Mouse (Mus musculus) spleen, adult 2 months (tissue): ENCODE results near the gene Tns4. TPM values are rescaled to one million over a fixed set of nuclear protein-coding genes. Genes with fewer than 3 reads are reported as not detected.

ENCODE experiments used
- DNase-seq, 2 experiments: peaks; one replicate each; pipeline versions ENCODE4 v3.0.0 to v3.0.0-alpha.2; 2012 to 2021; ENCODE audit warnings: low spot score in 2 of 2, low read depth in 1 of 2
- H3K27ac ChIP-seq: fragments of 200-500 bp; 2 replicates; pipeline ENCODE4 v1.5.1; 2012; ENCODE audit warnings: low read length, inconsistent platforms; ENCODE audit not compliant: insufficient read depth
- H3K27me3 ChIP-seq: fragments of 200-500 bp; 2 replicates; pipeline ENCODE4 v1.6.1; 2012; ENCODE audit warnings: mild to moderate bottlenecking, moderate library complexity, low read length, inconsistent platforms; ENCODE audit not compliant: control insufficient read depth, insufficient read depth
- H3K36me3 ChIP-seq: fragments of 200-500 bp; 2 replicates; pipeline ENCODE4 v1.6.1; 2012; ENCODE audit warnings: mild to moderate bottlenecking, low read length, inconsistent platforms; ENCODE audit not compliant: control insufficient read depth, insufficient read depth
- H3K4me1 ChIP-seq: fragments of 200-500 bp; 2 replicates; pipeline ENCODE4 v1.6.1; 2011; ENCODE audit warnings: inconsistent platforms; ENCODE audit not compliant: control insufficient read depth, insufficient read depth, insufficient read length
- H3K4me3 ChIP-seq: fragments of 200-500 bp; 2 replicates; pipeline ENCODE4 v1.5.1; 2011; ENCODE audit warnings: mild to moderate bottlenecking, inconsistent platforms; ENCODE audit not compliant: insufficient read depth, insufficient read length; ENCODE audit errors: extremely low read depth
- CTCF ChIP-seq: fragments of 200-500 bp; IDR thresholded peaks from 2 replicates; pipeline ENCODE4 v1.5.1; 2011; ENCODE audit warnings: mild to moderate bottlenecking, inconsistent platforms; ENCODE audit not compliant: insufficient read depth, insufficient read length, insufficient replicate concordance; ENCODE audit errors: extremely low read depth
- POLR2A ChIP-seq: fragments of 200-500 bp; IDR thresholded peaks from 2 replicates; pipeline ENCODE4 v1.6.1; 2011; ENCODE audit warnings: low read depth, low read length, inconsistent platforms
- WGBS: fragments of 180-500 bp; shearing (Covaris S2); methylation state at CpG from one replicate; pipeline ENCODE4 v1.1.7; 2018; 5-methylcytosine and 5-hydroxymethylcytosine counted together
- polyA plus RNA-seq: library from polyadenylated mRNA; depleted of rRNA; stranded (reverse); fragments of >200 nt; gene quantifications from 2 replicates; pipeline ENCODE4 v1.2.3, GENCODE M21; 2012

Tns4 gene
- polyA plus RNA-seq, 1 experiment: 1.3 TPM

GRCm38 (mm10) chr11:99124635-99125029, 35.5 kb upstream of the Tns4 start:
- TF ChIP-seq CTCF (no peak), POLR2A (no peak)
- Histone ChIP-seq H3K27ac (no peak overlapping the region), H3K4me3 (no peak overlapping the region), H3K36me3 (no peaks in the 10 kb centered on the region), H3K4me1 (peaks cover 10% of the 10 kb centered on the region; the same call in 1 of the 2 replicates), H3K27me3 (no peaks in the 10 kb centered on the region)
- DNase-seq: no peak
- 62% methylated on average over 10 of the region's 10 CpGs for WGBS

- TF ChIP-seq CTCF: peak; percentile 27; the same call in 1 of the 2 replicates
- no peak for TF ChIP-seq POLR2A
- Histone ChIP-seq H3K4me3 (no peak overlapping the region), H3K27ac (no peak overlapping the region), H3K36me3 (no peaks in the 10 kb centered on the region), H3K27me3 (no peaks in the 10 kb centered on the region), H3K4me1 (peaks cover 10% of the 10 kb centered on the region; the same call in 1 of the 2 replicates)
- WGBS: 32% methylated on average over 15 of the region's 15 CpGs
- peak; percentile 60 to 64 for DNase-seq
Measured at GRCm38 (mm10) chr11:99123977-99124634, 35.0 kb upstream of the Tns4 start.

GRCm38 (mm10) chr11:99122703-99123102, 33.6 kb upstream of the Tns4 start:
- Histone ChIP-seq H3K4me1 (peaks cover 9% of the 10 kb centered on the region; the same call in 1 of the 2 replicates), H3K27ac (no peak overlapping the region), H3K27me3 (no peaks in the 10 kb centered on the region), H3K36me3 (no peaks in the 10 kb centered on the region), H3K4me3 (no peak overlapping the region)
- TF ChIP-seq CTCF (no peak), POLR2A (no peak)
- no peak for DNase-seq
- WGBS: 90% methylated on average over 3 of the region's 3 CpGs

- TF ChIP-seq CTCF (no peak), POLR2A (no peak)
Measured at GRCm38 (mm10) chr11:99121218-99121631, 32.1 kb upstream of the Tns4 start.

GRCm38 (mm10) chr11:99120524-99121217, 31.6 kb upstream of the Tns4 start:
- no peak for DNase-seq
- Histone ChIP-seq H3K27ac (no peak overlapping the region), H3K4me3 (no peak overlapping the region), H3K4me1 (peaks cover 1% of the 10 kb centered on the region; the same call in 1 of the 2 replicates), H3K27me3 (no peaks in the 10 kb centered on the region), H3K36me3 (no peaks in the 10 kb centered on the region)
- TF ChIP-seq POLR2A (no peak), CTCF (no peak)
- WGBS: 86% methylated on average over 20 of the region's 20 CpGs

More at GRCm38 (mm10) chr11:99121218-99121631, 32.1 kb upstream of the Tns4 start:
- no peak overlapping the region for H3K4me3 ChIP-seq
- no peak for DNase-seq
- no peaks in the 10 kb centered on the region for H3K27me3 ChIP-seq
- H3K27ac ChIP-seq: no peak overlapping the region
- peaks cover 1% of the 10 kb centered on the region; the same call in 1 of the 2 replicates for H3K4me1 ChIP-seq
- WGBS: 86% methylated on average over 14 of the region's 14 CpGs
- H3K36me3 ChIP-seq: no peaks in the 10 kb centered on the region

GRCm38 (mm10) chr11:99118963-99119362, 29.9 kb upstream of the Tns4 start:
- no peaks in the 10 kb centered on the region for H3K36me3 ChIP-seq
- H3K27ac ChIP-seq: no peak overlapping the region
- no peak for TF ChIP-seq POLR2A
- TF ChIP-seq CTCF: no peak
- no peak overlapping the region for H3K4me3 ChIP-seq
- peaks cover 1% of the 10 kb centered on the region; the same call in 1 of the 2 replicates for H3K4me1 ChIP-seq
- 83% methylated on average over 7 of the region's 7 CpGs for WGBS
- no peaks in the 10 kb centered on the region for H3K27me3 ChIP-seq
- no peak for DNase-seq
